Mouse (Mus musculus): ENCODE data around the gene Bahcc1. TPM values are rescaled to one million over a fixed set of nuclear protein-coding genes. Genes with fewer than 3 reads are reported as not detected.
A peak's percentile ranks its signal among the peaks of the same experiment; 100 is the strongest.

Bahcc1 gene
- total and polyA plus RNA-seq, 2 experiments from 2014 or later: 3.5 to 13.1 TPM

- no peaks in the 10 kb centered on the region for H3K36me3 ChIP-seq (replicated peaks; ENCODE audit: control insufficient read depth, insufficient read depth, low read length)
- peak overlapping the region; percentile 85 for H3K4me3 ChIP-seq (ENCODE audit: low read depth, low read length)
- peaks cover 35% of the 10 kb centered on the region for H3K4me1 ChIP-seq (ENCODE audit: control insufficient read depth, insufficient read depth)
- ATAC-seq (ENCODE audit: insufficient read depth, low read depth): no peak
- 3% methylated on average over 13 of the region's 13 CpGs for WGBS
- no peaks in the 10 kb centered on the region for H3K9me3 ChIP-seq (replicated peaks; ENCODE audit: control insufficient read depth, low read length)
- H3K4me2 ChIP-seq (ENCODE audit: low read depth, low read length): peak overlapping the region; percentile 97
- H3K27me3 ChIP-seq (ENCODE audit: control insufficient read depth, insufficient read depth, low read length): no peaks in the 10 kb centered on the region
- peak overlapping the region; percentile 90 for H3K27ac ChIP-seq (ENCODE audit: low read depth)
- peak; percentile 36 for DNase-seq (ENCODE audit: low spot score)
- no peak for TF ChIP-seq EP300 (IDR thresholded peaks at IDR 0.05; ENCODE audit: low read depth)
- TF ChIP-seq CTCF (IDR thresholded peaks at IDR 0.05; ENCODE audit: low read depth): no peak
- peak overlapping the region; percentile 97 for H3K9ac ChIP-seq (replicated peaks; ENCODE audit: low read depth, low read length)
Observed at GRCm38 (mm10) chr11:120236114-120236437, 3.3 kb downstream of the Bahcc1 start.

GRCm38 (mm10) chr11:120236438-120237165 is 3.9 kb downstream of the Bahcc1 start:
- Histone ChIP-seq H3K27ac (ENCODE audit: low read depth) (peak overlapping the region; percentile 90), H3K27me3 (ENCODE audit: control insufficient read depth, insufficient read depth, low read length) (no peaks in the 10 kb centered on the region), H3K4me2 (ENCODE audit: low read depth, low read length) (peak overlapping the region; percentile 97), H3K4me1 (ENCODE audit: control insufficient read depth, insufficient read depth) (peaks cover 40% of the 10 kb centered on the region), H3K4me3 (ENCODE audit: low read depth, low read length) (peak overlapping the region; percentile 85), H3K9ac (replicated peaks; ENCODE audit: low read depth, low read length) (peak overlapping the region; percentile 97), H3K9me3 (replicated peaks; ENCODE audit: control insufficient read depth, low read length) (no peaks in the 10 kb centered on the region), H3K36me3 (replicated peaks; ENCODE audit: control insufficient read depth, insufficient read depth, low read length) (no peaks in the 10 kb centered on the region)
- TF ChIP-seq EP300 (IDR thresholded peaks at IDR 0.05; ENCODE audit: low read depth) (no peak), CTCF (IDR thresholded peaks at IDR 0.05; ENCODE audit: low read depth) (no peak)
- no peak for DNase-seq (ENCODE audit: low spot score)
- ATAC-seq (ENCODE audit: insufficient read depth, low read depth): no peak
- WGBS: under 1% methylated on average over 85 of the region's 96 CpGs

DNA sequence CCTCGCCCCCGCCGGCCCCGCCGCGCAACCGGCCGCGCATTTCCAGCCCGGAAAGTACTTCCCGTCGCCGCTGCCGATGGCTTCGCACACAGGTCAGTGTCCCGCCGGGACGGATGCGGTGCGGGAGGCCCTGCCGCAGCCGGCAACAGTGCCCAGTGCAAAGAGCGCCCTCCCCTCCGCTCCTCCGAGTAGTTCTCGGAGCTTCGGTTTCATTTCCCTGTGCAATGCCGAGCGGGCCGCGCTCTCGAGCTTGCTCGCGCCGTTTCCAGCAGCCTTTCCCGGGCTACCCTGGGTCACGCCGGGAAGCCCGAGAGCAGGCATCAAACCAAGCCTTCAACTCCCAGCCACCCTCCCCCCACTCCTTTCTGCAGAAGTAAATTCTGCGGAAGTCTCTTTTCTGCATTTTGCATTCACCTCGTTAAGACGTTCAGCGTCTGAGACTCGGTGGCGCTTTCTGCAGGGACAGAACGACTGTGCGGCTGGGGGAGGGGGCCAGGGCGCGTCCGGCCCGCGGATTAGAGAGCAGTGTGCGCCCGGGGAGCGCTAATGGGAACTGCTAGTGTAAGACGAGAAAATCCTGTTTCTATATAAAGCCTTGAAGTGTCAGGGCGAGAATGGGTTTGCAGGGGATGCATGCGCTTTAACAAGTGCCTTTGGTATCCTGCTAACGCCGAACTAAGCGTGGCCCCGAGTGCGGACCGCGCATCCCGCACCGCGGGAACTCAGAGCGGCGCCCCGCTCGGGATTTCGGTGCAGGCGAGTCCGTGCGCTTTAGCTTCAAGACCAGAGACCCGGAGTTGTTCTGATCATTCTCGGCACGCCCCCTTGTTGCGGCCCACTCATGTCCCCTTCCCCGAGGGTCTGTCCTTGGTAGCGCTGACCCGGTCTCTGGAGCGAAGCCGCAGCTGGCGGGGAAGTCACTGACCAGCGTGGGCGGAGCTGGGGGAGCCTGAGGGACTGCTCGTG is 4.7 kb downstream of the Bahcc1 start:
- TF ChIP-seq CTCF (IDR thresholded peaks at IDR 0.05; ENCODE audit: low read depth): no peak
- no peak for TF ChIP-seq EP300 (IDR thresholded peaks at IDR 0.05; ENCODE audit: low read depth)
- H3K27ac ChIP-seq (ENCODE audit: low read depth): peak overlapping the region; percentile 90
- H3K9me3 ChIP-seq (replicated peaks; ENCODE audit: control insufficient read depth, low read length): no peaks in the 10 kb centered on the region
- H3K27me3 ChIP-seq (ENCODE audit: control insufficient read depth, insufficient read depth, low read length): no peaks in the 10 kb centered on the region
- H3K4me3 ChIP-seq (ENCODE audit: low read depth, low read length): peak overlapping the region; percentile 85
- H3K9ac ChIP-seq (replicated peaks; ENCODE audit: low read depth, low read length): peak overlapping the region; percentile 97
- H3K36me3 ChIP-seq (replicated peaks; ENCODE audit: control insufficient read depth, insufficient read depth, low read length): no peaks in the 10 kb centered on the region
- WGBS: 1% methylated on average over 89 of the region's 89 CpGs
- peaks cover 41% of the 10 kb centered on the region for H3K4me1 ChIP-seq (ENCODE audit: control insufficient read depth, insufficient read depth)
- peak overlapping the region; percentile 97 for H3K4me2 ChIP-seq (ENCODE audit: low read depth, low read length)
- no peak for DNase-seq (ENCODE audit: low spot score)
- no peak for ATAC-seq (ENCODE audit: insufficient read depth, low read depth)

DNA sequence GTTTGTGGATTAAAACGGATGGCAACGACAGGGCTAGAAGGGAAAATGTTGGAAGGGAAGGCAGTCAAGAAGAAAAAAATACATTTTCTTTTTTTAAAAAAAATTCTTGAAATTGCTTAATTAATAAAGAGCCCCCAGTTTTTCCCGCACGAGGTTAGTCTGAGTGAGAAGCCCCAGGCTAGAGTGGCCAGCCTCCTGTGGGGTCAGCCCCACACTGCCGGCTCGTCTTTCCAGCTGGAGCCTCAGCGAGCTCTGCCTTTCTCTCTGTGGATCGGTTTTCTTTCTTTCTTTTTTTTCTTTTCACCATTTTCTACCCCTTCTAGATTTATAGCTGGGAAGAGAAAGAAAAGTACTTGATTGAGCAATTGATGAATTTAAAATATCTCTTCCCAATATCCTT is 5.6 kb downstream of the Bahcc1 start:
- WGBS: 35% methylated on average over 8 of the region's 8 CpGs
- no peaks in the 10 kb centered on the region for H3K9me3 ChIP-seq (replicated peaks; ENCODE audit: control insufficient read depth, low read length)
- H3K27ac ChIP-seq (ENCODE audit: low read depth): peak overlapping the region; percentile 90
- H3K4me1 ChIP-seq (ENCODE audit: control insufficient read depth, insufficient read depth): peaks cover 44% of the 10 kb centered on the region
- H3K4me3 ChIP-seq (ENCODE audit: low read depth, low read length): peak overlapping the region; percentile 85
- H3K27me3 ChIP-seq (ENCODE audit: control insufficient read depth, insufficient read depth, low read length): no peaks in the 10 kb centered on the region
- peak overlapping the region; percentile 97 for H3K4me2 ChIP-seq (ENCODE audit: low read depth, low read length)
- H3K36me3 ChIP-seq (replicated peaks; ENCODE audit: control insufficient read depth, insufficient read depth, low read length): no peaks in the 10 kb centered on the region
- no peak for DNase-seq (ENCODE audit: low spot score)
- H3K9ac ChIP-seq (replicated peaks; ENCODE audit: low read depth, low read length): peak overlapping the region; percentile 97; the same call in 1 of the 2 replicates
- TF ChIP-seq EP300 (IDR thresholded peaks at IDR 0.05; ENCODE audit: low read depth) (no peak), CTCF (IDR thresholded peaks at IDR 0.05; ENCODE audit: low read depth) (no peak)
- ATAC-seq (ENCODE audit: insufficient read depth, low read depth): no peak

GRCm38 (mm10) chr11:120238751-120239359 is 6.1 kb downstream of the Bahcc1 start:
- peaks cover 44% of the 10 kb centered on the region for H3K4me1 ChIP-seq (ENCODE audit: control insufficient read depth, insufficient read depth)
- 22% methylated on average over 8 of the region's 8 CpGs for WGBS
- no peaks in the 10 kb centered on the region for H3K9me3 ChIP-seq (replicated peaks; ENCODE audit: control insufficient read depth, low read length)
- H3K9ac ChIP-seq (replicated peaks; ENCODE audit: low read depth, low read length): peak overlapping the region; percentile 97; the same call in 1 of the 2 replicates
- peak overlapping the region; percentile 85; the same call in 1 of the 2 replicates for H3K4me3 ChIP-seq (ENCODE audit: low read depth, low read length)
- peak overlapping the region; percentile 97 for H3K4me2 ChIP-seq (ENCODE audit: low read depth, low read length)
- DNase-seq (ENCODE audit: low spot score): peak; percentile 61
- H3K27me3 ChIP-seq (ENCODE audit: control insufficient read depth, insufficient read depth, low read length): no peaks in the 10 kb centered on the region
- H3K36me3 ChIP-seq (replicated peaks; ENCODE audit: control insufficient read depth, insufficient read depth, low read length): no peaks in the 10 kb centered on the region
- TF ChIP-seq EP300 (IDR thresholded peaks at IDR 0.05; ENCODE audit: low read depth) (no peak), CTCF (IDR thresholded peaks at IDR 0.05; ENCODE audit: low read depth) (no peak)
- H3K27ac ChIP-seq (ENCODE audit: low read depth): peak overlapping the region; percentile 90
- ATAC-seq (ENCODE audit: insufficient read depth, low read depth): peak; percentile 17; the same call in 1 of the 2 replicates
